Mouse (Mus musculus) liver, adult 2 months (tissue): ENCODE measurements around the gene Lhfpl3. TPM values are rescaled to one million over a fixed set of nuclear protein-coding genes. Genes with fewer than 3 reads are reported as not detected.

Source experiments
- DNase-seq: peaks from one replicate; pipeline ENCODE4 v3.0.0-alpha.2; 2011; ENCODE audit warnings: low read depth, low spot score; ENCODE audit errors: extremely low read depth
- H3K27ac ChIP-seq: fragments of 200-500 bp; replicated peaks from 2 replicates; pipeline ENCODE4 v1.5.1; 2012; ENCODE audit warnings: low read depth, mild to moderate bottlenecking, control low read depth, inconsistent platforms, low read length; ENCODE audit not compliant: insufficient read depth
- H3K27me3 ChIP-seq: fragments of 200-500 bp; 2 replicates; pipeline ENCODE4 v1.6.1; 2012; ENCODE audit warnings: mild to moderate bottlenecking, moderate library complexity, low read length, inconsistent platforms; ENCODE audit not compliant: control insufficient read depth, insufficient read depth
- H3K36me3 ChIP-seq: fragments of 200-500 bp; 2 replicates; pipeline ENCODE4 v1.6.1; 2012; ENCODE audit warnings: low read length, inconsistent platforms; ENCODE audit not compliant: control insufficient read depth, insufficient read depth
- H3K4me1 ChIP-seq: fragments of 200-500 bp; 2 replicates; pipeline ENCODE4 v1.6.1; 2011; ENCODE audit warnings: low read length; ENCODE audit not compliant: control insufficient read depth, insufficient read depth
- H3K4me3 ChIP-seq: fragments of 200-500 bp; 2 replicates; pipeline ENCODE4 v1.5.1; 2011; ENCODE audit warnings: low read depth, mild to moderate bottlenecking, control low read depth, low read length, moderate library complexity; ENCODE audit not compliant: insufficient read depth
- H3K79me2 ChIP-seq: fragments of 200-500 bp; 2 replicates; pipeline ENCODE4 v1.6.1; 2012; ENCODE audit warnings: inconsistent platforms, mild to moderate bottlenecking, low read length, moderate library complexity; ENCODE audit not compliant: control insufficient read depth, insufficient read depth
- H3K9ac ChIP-seq: fragments of 200-500 bp; 2 replicates; pipeline ENCODE4 v1.6.1; 2012; ENCODE audit warnings: low read depth, mild to moderate bottlenecking, control low read depth, inconsistent platforms, low read length
- CTCF ChIP-seq: fragments of 200-500 bp; IDR thresholded peaks from 2 replicates; pipeline ENCODE4 v1.5.1; 2011; ENCODE audit warnings: low read depth, low read length, control low read depth
- POLR2A ChIP-seq: fragments of 200-500 bp; IDR thresholded peaks from 2 replicates; pipeline ENCODE4 v1.6.1; 2011; ENCODE audit warnings: low read length, control low read depth; ENCODE audit not compliant: insufficient read depth; ENCODE audit errors: extremely low read depth
- WGBS: fragments of 180-500 bp; shearing (Covaris S2); methylation state at CpG from one replicate; pipeline ENCODE4 v1.1.7; 2018; 5-methylcytosine and 5-hydroxymethylcytosine counted together
- polyA plus RNA-seq: library from polyadenylated mRNA; depleted of rRNA; stranded (reverse); fragments of >200 nt; gene quantifications from 2 replicates; pipeline ENCODE4 v1.2.3, GENCODE M21; 2012
- total RNA-seq: library from RNA; depleted of rRNA; stranded (reverse); fragments of >200 nt; gene quantifications from 2 replicates; pipeline ENCODE4 v1.2.3, GENCODE M21; 2014

Lhfpl3 gene
- total and polyA plus RNA-seq, 2 experiments = 0.02 TPM; not detected in 1

- Histone ChIP-seq H3K4me3 (no peak overlapping the region), H3K79me2 (no peaks in the 10 kb centered on the region), H3K27me3 (no peaks in the 10 kb centered on the region), H3K27ac (no peak overlapping the region), H3K4me1 (no peaks in the 10 kb centered on the region), H3K36me3 (no peaks in the 10 kb centered on the region), H3K9ac (no peak overlapping the region)
- DNase-seq = no peak
- TF ChIP-seq CTCF = no peak
- TF ChIP-seq POLR2A = no peak
- 23% methylated on average over 6 of the region's 6 CpGs for WGBS
Observed at GRCm38 (mm10) chr5:23165947-23166350, 420.1 kb downstream of the Lhfpl3 start.

GRCm38 (mm10) chr5:23166658-23167057 is 420.8 kb downstream of the Lhfpl3 start:
- WGBS = 84% methylated on average over 1 of the region's 1 CpGs
- Histone ChIP-seq H3K79me2 (no peaks in the 10 kb centered on the region), H3K4me3 (no peak overlapping the region), H3K36me3 (no peaks in the 10 kb centered on the region), H3K9ac (no peak overlapping the region), H3K4me1 (no peaks in the 10 kb centered on the region), H3K27me3 (no peaks in the 10 kb centered on the region), H3K27ac (no peak overlapping the region)
- TF ChIP-seq POLR2A = no peak
- no peak for DNase-seq

GRCm38 (mm10) chr5:23189633-23190032 is 443.8 kb downstream of the Lhfpl3 start:
- H3K27me3 ChIP-seq = no peaks in the 10 kb centered on the region
- H3K4me3 ChIP-seq = no peak overlapping the region
- H3K79me2 ChIP-seq = no peaks in the 10 kb centered on the region
- H3K9ac ChIP-seq = no peak overlapping the region
- no peaks in the 10 kb centered on the region for H3K36me3 ChIP-seq
- H3K27ac ChIP-seq = no peak overlapping the region
- DNase-seq = no peak
- 59% methylated on average over 6 of the region's 6 CpGs for WGBS
- TF ChIP-seq CTCF (no peak), POLR2A (no peak)
- no peaks in the 10 kb centered on the region for H3K4me1 ChIP-seq

DNA sequence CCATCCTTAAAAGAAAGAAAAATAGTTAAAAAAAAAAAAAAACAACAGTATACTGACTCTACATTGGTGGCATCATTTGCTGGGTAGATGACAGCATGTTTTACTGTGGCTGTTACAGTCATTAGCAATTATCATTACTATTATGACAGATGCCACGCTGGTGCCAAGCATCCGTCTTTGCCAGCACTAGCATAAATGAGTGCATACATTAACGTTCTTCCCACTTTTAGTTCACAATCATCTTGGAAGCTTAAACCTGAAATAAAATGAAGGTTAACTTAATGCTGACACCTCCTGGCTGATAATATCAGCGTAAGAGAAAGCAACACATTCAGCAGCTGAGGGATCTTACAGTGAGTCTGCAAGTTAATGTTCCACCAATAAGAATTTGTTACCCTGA is 451.0 kb downstream of the Lhfpl3 start:
- Histone ChIP-seq H3K79me2 (no peaks in the 10 kb centered on the region), H3K9ac (no peak overlapping the region)
- 77% methylated on average over 4 of the region's 4 CpGs for WGBS

GRCm38 (mm10) chr5:23213086-23213485 is 467.2 kb downstream of the Lhfpl3 start:
- no peaks in the 10 kb centered on the region for H3K79me2 ChIP-seq
- no peak overlapping the region for H3K27ac ChIP-seq
- no peaks in the 10 kb centered on the region for H3K36me3 ChIP-seq
- TF ChIP-seq CTCF (no peak), POLR2A (no peak)
- H3K4me3 ChIP-seq = no peak overlapping the region
- no peaks in the 10 kb centered on the region for H3K27me3 ChIP-seq
- no peak for DNase-seq
- 86% methylated on average over 5 of the region's 5 CpGs for WGBS
- no peaks in the 10 kb centered on the region for H3K4me1 ChIP-seq
- no peak overlapping the region for H3K9ac ChIP-seq

More for the DNA sequence above, 451.0 kb downstream of the Lhfpl3 start:
- no peak for DNase-seq
- Histone ChIP-seq H3K36me3 (no peaks in the 10 kb centered on the region), H3K27ac (no peak overlapping the region), H3K4me3 (no peak overlapping the region), H3K27me3 (no peaks in the 10 kb centered on the region), H3K4me1 (no peaks in the 10 kb centered on the region)
- no peak for TF ChIP-seq CTCF
- no peak for TF ChIP-seq POLR2A

GRCm38 (mm10) chr5:23214646-23215045 is 468.8 kb downstream of the Lhfpl3 start:
- TF ChIP-seq POLR2A (no peak), CTCF (no peak)
- H3K9ac ChIP-seq = no peak overlapping the region
- H3K36me3 ChIP-seq = no peaks in the 10 kb centered on the region
- H3K27me3 ChIP-seq = no peaks in the 10 kb centered on the region
- no peak overlapping the region for H3K27ac ChIP-seq
- no peak for DNase-seq
- no peaks in the 10 kb centered on the region for H3K4me1 ChIP-seq
- H3K4me3 ChIP-seq = no peak overlapping the region
- H3K79me2 ChIP-seq = no peaks in the 10 kb centered on the region
- 84% methylated on average over 3 of the region's 3 CpGs for WGBS
